Mouse (Mus musculus) gastrocnemius, adult 2 months (tissue): ENCODE measurements at regions not wholly inside any gene's neighbourhood (a gene's known extent, or its start where the extent isn't known, plus 50 kb on each side); places are given as distances from the start of the nearest gene placed in this dataset.
A peak's percentile ranks its signal among the peaks of the same experiment; 100 is the strongest.

ENCODE experiments used
- DNase-seq: peaks from one replicate; pipeline ENCODE4 v3.0.0; 2022
- H3K27ac ChIP-seq: fragments of 200-600 bp; 2 replicates; pipeline ENCODE4 v1.8.1; 2022; ENCODE audit warnings: mild to moderate bottlenecking
- H3K4me3 ChIP-seq: fragments of 200-600 bp; 2 replicates; pipeline ENCODE4 v1.8.1; 2022; ENCODE audit warnings: mild to moderate bottlenecking, moderate library complexity
- CTCF ChIP-seq: fragments of 200-600 bp; IDR thresholded peaks from 2 replicates; pipeline ENCODE4 v1.8.1; 2022; ENCODE audit warnings: antibody characterized with exemption, mild to moderate bottlenecking, moderate library complexity
- intact Hi-C: fragments of 180-260 bp; cut with DNase I; formaldehyde crosslinking; loops from one replicate; pipeline ENCODE4 v1.15.1; 2025

DNA sequence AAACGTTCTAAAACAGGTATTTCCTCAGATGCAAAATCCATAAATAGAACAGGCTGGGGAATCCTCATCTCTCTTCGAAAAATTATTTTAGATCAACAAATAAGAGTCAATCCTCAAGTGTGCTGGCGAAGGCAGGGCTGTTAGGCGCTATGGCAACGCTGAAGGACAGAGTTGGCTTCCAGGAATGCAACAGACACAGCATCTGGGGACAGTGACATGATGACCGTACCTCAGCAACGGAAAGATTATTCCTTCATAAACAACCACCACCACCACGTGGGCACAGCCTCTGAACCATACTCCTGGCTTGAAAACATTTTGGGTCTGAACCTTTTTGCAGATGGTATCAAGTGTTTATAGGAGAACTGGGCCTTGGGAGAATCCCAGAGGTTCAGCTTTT lies 161.7 kb downstream of the Ly86 start:
- intact Hi-C loops, result no loop called here
- Histone ChIP-seq H3K27ac (peak overlapping the region; percentile 81), H3K4me3 (no peak overlapping the region)
- DNase-seq, result no peak
- TF ChIP-seq CTCF, result no peak

DNA sequence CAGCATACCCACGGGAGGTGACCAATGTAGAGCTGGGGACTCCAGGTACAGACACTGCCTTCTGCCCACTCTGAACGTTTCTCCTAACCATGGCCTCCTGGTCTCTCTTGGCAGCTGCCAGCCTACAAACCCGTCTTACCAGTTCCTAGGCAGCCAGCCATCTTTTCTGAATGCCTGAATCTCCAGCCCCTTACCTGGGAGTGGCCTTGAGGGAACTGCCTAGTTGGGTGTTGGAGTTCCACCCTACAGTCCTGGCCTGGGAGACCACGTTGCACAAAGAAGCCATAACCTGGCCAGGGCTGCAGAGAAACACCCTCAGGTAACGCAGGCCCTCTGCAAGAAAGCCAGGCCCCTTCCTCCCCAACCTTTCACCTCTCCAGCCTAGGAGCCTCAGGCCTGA lies 162.1 kb downstream of the Ly86 start:
- Histone ChIP-seq H3K4me3 (no peak overlapping the region), H3K27ac (peak overlapping the region; percentile 81)
- TF ChIP-seq CTCF, result no peak
- DNase-seq, result no peak
- intact Hi-C loops, result no loop called here

DNA sequence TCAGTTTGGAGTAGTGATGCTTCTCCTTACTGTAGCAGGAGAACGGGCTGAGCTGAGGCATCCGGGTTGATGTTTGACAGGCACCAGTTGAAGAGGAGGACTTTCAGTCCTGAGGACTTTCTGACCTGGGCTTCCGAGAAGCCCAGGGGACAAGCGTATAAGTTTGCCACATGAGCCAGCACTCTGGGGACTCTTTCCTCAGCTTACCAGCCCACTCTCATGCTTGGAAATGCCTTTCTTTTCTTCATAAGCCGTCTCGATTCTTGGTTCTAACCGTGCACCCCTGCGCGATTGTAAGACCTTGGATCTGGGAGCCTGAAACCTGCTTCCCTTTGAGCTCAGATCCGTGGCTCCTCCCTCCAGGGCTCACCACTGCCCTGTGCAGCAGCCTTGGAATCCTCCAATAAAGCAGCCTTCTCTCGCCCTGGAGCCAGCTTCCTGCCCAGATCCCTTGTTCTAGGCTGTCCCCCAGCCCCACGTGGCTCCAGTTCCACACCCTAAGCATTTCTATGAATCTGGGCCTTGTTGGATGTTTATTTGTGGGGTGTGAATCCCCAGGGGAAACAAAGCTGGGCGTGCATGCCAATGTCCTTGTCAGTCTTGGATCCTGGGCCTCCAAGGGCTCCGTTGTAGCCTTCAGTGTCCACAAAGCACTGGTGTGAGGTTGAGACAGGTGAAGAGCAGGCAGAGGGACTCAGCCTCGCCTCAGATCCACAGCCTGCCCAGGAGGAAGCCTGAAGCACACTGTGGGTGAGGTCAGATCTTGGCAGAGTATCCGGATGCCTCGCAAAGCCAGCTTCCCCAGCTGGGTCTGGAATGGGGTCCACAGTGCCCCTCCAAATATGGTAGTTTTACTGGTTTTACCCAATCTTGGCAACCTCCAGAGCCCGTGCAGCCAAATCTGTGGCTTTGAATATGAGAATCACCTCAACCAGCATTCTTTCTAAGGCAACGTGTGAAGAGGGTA lies 163.7 kb downstream of the Ly86 start:
- TF ChIP-seq CTCF, result no peak
- H3K27ac ChIP-seq, result peak overlapping the region; percentile 81
- peak; percentile 42 for DNase-seq
- intact Hi-C loops, result loop anchor here (2.0 kb wide), 1 partner anchor 26 kb away; no protein-coding TSS in a partner anchor
- H3K4me3 ChIP-seq, result peak overlapping the region; percentile 35; the same call in 1 of the 2 replicates

DNA sequence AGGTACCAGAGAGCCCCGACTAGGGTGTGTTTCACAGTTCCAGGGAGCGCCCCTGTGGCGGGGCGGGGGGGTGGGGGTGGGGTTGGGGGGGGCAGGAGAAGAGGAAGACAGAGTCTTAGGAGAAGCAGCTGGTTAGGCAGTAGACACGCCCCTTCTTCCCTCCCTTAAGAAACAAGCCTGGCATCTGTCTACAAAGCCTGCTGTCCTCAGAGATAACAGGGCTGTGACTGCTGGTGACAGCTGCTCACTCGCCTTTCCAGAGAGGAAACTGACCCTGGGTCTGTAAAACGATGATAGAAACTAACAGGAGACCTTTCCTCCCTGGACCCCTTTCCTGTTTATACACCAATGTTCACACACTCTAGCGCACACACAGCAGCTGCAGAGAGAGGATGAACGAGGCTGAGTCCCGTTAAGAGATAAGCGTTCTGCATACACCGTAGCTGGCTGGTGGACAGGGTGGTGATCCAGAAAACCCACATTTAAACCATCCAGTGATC lies 164.4 kb downstream of the Ly86 start:
- H3K27ac ChIP-seq, result peak overlapping the region; percentile 81
- DNase-seq, result no peak
- intact Hi-C loops, result loop anchor here (2.0 kb wide), 1 partner anchor 27 kb away; no protein-coding TSS in a partner anchor
- no peak for TF ChIP-seq CTCF
- peak overlapping the region; percentile 35 for H3K4me3 ChIP-seq

DNA sequence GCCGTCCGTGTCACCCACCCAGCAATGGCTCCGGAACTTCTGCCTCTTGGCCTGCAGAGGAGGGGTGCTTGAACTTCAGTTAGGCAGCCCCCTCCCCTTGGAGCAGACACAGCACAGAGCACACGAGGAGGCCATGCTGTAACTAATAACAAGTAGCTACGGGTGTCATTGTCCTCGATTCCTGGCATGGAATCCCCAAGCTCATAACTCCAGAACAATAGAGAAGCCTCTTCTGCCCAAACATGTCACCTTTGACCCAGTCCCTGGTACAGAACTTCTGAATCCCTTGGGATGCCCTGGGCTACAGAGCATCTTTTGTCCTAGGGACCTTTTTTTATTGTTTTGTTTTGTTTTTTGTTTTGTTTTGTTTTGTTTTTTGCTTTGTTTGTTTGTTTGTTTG lies 165.5 kb downstream of the Ly86 start:
- intact Hi-C loops, result no loop called here
- no peak overlapping the region for H3K4me3 ChIP-seq
- no peak for DNase-seq
- peak overlapping the region; percentile 81 for H3K27ac ChIP-seq
- no peak for TF ChIP-seq CTCF

DNA sequence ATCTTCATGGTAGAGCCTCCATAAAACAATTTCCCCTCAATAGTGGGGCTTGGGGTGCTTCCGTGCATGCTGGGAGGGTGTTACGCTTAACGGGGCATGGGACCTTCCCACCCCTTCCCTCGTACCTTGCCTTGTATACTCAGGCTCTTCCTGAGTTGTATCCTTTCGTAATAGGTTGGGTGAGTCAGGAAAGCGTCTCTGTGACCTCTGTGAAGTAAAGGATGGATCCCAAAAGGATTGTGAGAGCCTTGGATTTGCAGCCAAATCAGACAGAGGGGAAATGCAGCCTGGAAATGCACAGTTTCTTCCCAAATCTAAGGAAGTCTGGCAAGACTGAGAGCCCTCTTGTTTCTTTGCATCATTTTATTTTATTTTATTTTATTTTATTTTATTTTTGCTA lies 166.0 kb downstream of the Ly86 start:
- TF ChIP-seq CTCF, result no peak
- no peak for DNase-seq
- no peak overlapping the region for H3K4me3 ChIP-seq
- peak overlapping the region; percentile 81 for H3K27ac ChIP-seq
- intact Hi-C loops, result no loop called here

DNA sequence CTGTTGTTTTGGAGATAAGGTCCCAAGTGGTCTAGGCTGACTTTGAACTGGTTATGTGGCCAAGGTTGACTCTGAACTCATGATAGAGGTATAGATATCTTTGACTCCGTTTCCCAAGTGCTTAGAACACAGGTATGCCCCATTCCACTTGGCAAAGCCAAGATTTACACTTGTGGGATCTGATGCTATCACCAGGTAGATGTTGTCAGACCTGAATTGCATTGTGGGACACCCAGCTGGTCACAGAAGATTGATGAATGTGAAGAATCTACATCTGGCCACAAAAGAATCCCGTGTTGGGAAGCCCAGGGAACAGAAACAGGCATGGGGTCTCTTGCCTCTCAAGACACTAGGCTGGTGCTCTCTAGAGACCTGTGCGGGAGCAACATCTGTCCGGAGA lies 166.4 kb downstream of the Ly86 start:
- no peak overlapping the region for H3K4me3 ChIP-seq
- peak overlapping the region; percentile 81; the same call in 1 of the 2 replicates for H3K27ac ChIP-seq
- no peak for TF ChIP-seq CTCF
- intact Hi-C loops, result no loop called here
- DNase-seq, result no peak

DNA sequence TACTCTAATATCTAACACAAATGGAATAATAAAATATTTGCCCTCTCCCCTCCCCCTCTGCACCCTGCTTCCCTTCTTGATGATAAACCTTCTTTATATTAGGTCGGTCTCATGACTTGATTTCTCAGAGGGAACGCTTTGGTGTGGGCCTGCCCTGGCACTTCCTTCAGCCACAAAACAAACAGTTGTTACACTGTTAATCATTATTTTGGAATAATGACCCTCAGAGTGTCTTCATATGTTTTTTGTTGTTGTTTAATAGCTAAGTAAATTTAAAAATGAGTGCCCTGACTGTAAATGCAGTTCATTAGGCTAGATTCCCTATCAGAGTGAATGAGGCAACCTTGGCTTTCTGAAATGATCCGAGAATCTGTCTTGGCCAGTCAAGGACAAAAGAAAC lies 167.8 kb downstream of the Ly86 start:
- Histone ChIP-seq H3K4me3 (no peak overlapping the region), H3K27ac (peak overlapping the region; percentile 57)
- no peak for DNase-seq
- TF ChIP-seq CTCF, result no peak
- intact Hi-C loops, result no loop called here

DNA sequence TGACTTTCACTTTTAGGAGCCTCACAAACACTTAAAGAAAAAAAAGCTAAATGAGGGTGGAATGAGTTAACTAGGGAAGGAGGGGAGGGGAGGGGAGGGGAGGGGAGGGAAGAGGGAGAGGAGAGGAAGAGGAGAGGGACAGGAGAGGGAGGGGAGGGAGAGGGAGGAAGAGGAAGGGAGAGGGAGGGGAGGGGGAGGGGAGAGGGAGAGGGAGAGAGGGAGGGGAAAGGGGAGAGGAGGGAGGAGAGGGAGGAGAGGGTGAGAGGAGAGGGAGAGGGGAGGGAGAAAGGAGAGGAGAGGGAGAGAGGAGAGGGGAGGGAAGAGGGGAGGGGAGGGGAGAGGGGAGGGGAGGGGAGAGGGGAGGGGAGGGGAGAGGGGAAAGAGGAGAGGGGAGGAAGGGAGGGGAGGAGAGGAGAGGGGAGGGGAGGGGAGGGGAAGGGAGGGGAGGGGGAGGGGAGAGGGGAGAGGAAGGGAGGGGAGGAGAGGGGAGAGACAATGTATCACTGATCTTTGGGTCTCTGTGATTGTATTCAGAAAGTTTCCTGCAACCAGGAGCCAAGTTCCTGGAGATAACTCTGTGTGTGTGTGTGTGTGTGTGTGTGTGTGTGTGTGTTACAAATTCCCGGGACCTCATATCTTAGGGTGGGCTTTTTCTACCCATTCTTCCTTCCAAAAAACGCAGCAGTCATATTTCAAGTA lies 168.3 kb downstream of the Ly86 start:
- no peak for TF ChIP-seq CTCF
- Histone ChIP-seq H3K4me3 (peak overlapping the region; percentile 40), H3K27ac (peak overlapping the region; percentile 88)
- no peak for DNase-seq
- intact Hi-C loops, result no loop called here

DNA sequence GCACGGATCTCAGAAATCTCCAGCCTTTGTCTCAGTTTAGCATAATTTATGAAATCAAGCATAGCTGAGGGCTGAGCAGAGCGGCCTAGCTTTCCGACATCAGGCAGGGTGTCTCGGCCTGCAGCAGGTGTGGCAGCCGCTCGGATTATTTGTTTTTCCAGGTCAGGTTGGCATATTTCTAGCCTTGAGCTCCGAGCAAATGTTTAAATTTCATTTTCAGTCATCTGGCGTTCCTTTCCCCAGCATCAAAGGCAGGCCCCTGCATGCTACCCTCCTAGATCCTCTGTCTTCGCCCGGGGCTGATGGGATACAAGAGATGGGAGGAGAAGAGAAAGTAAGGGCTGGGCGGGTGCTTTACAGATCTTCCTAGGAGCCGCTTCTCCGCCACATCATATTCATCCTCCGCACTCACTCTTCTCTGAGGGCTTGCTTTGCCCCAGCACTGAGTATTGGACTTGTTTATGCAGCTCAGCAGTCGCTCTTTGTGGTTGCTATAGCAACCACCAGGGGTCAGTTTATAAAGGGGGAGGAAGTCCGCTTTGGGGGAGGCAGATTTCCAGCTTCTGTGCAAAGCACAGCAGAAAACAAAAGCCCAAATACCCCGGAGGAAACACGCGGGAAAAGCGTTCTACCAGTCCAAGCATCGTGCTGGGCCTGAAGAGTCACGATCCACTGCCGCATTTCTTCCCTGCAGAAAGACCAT lies 169.0 kb downstream of the Ly86 start:
- intact Hi-C loops, result no loop called here
- no peak for TF ChIP-seq CTCF
- peak overlapping the region; percentile 40 for H3K4me3 ChIP-seq
- peak overlapping the region; percentile 88 for H3K27ac ChIP-seq
- peak; percentile 51 for DNase-seq

DNA sequence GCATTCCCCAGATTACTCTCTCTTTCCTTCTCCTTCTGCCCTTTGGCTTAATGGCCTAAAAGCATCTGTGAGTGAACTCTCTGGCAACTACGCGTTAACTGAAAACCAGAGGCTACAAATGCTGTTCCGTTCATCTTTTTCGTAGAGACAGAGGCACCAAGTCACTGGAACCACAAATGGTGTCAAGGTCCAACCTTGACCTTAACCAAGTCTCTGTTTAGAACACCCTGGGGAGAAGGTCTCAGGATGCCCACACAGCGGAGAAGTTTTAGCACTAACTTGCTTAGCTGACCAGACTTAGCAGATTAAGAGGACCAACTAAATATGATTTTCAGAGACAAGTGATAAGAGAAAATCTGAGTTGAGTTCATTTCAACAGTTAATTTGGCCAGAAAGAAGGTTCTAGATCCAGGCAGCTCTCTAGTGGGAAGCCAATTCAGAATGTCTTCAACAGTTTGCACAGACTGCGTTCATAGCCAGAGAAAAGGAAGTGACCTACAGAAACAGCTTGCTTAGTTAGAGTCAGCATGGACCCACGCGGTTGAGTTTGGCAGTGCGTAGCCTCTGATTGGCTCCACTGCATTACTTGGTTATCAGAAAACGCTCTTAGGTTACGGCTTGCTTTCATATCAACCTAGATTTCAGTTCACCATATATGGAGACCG lies 169.8 kb downstream of the Ly86 start:
- intact Hi-C loops, result no loop called here
- no peak for DNase-seq
- Histone ChIP-seq H3K4me3 (no peak overlapping the region), H3K27ac (peak overlapping the region; percentile 88)
- TF ChIP-seq CTCF, result no peak
